Mouse (Mus musculus) kidney, postnatal 0 days (tissue): ENCODE data around the gene Lgr6. TPM values are rescaled to one million over a fixed set of nuclear protein-coding genes. Genes with fewer than 3 reads are reported as not detected.

Experiments
- ATAC-seq: fragments of 200-750 bp; cut with Nextera tagmentation; replicated peaks from 2 replicates; pipeline ENCODE4 v1.8.0; 2017; ENCODE audit warnings: low read depth, moderate number of reproducible peaks, moderate TSS enrichment, moderate library complexity; ENCODE audit not compliant: low FRiP score
- DNase-seq: peaks from one replicate; pipeline ENCODE4 v3.0.0-alpha.2; 2016; ENCODE audit warnings: low spot score
- H3K27ac ChIP-seq: fragments of 300-500 bp; sonication (generic); 2 replicates; pipeline ENCODE4 v1.5.1; 2014; ENCODE audit warnings: mild to moderate bottlenecking
- H3K27me3 ChIP-seq: fragments of 300-500 bp; sonication (generic); 2 replicates; pipeline ENCODE4 v1.6.1; 2014; ENCODE audit warnings: low read length, mixed read lengths; ENCODE audit not compliant: insufficient read depth
- H3K36me3 ChIP-seq: fragments of 300-500 bp; sonication (generic); 2 replicates; pipeline ENCODE4 v1.6.1; 2014; ENCODE audit warnings: low read length, mixed read lengths; ENCODE audit not compliant: insufficient read depth
- H3K4me1 ChIP-seq: fragments of 300-500 bp; sonication (generic); replicated peaks from 2 replicates; pipeline ENCODE4 v1.6.1; 2014; ENCODE audit warnings: antibody characterized with exemption, low read length, mixed read lengths; ENCODE audit not compliant: insufficient read depth
- H3K4me2 ChIP-seq: fragments of 300-500 bp; sonication (generic); 2 replicates; pipeline ENCODE4 v1.6.1; 2014; ENCODE audit warnings: mild to moderate bottlenecking, low read length, moderate library complexity, mixed read lengths
- H3K4me3 ChIP-seq: fragments of 300-500 bp; sonication (generic); replicated peaks from 2 replicates; pipeline ENCODE4 v1.5.1; 2014; ENCODE audit warnings: low read depth, low read length
- H3K9ac ChIP-seq: fragments of 300-500 bp; sonication (generic); 2 replicates; pipeline ENCODE4 v1.6.1; 2014; ENCODE audit warnings: low read depth, low read length
- H3K9me3 ChIP-seq: fragments of 300-500 bp; sonication (generic); replicated peaks from 2 replicates; pipeline ENCODE4 v1.6.1; 2016; ENCODE audit warnings: low read length, inconsistent platforms, mixed read lengths
- CTCF ChIP-seq: IDR thresholded peaks from 2 replicates; pipeline ENCODE4 v1.5.1; 2016; ENCODE audit warnings: antibody characterized with exemption, low read depth, mild to moderate bottlenecking, moderate library complexity
- WGBS: fragments of 180-500 bp; shearing (Covaris S2); extraction: QIAGEN DNeasy Blood & Tissue Kit; methylation state at CpG from one replicate; pipeline ENCODE4 v1.1.7; 2014; 5-methylcytosine and 5-hydroxymethylcytosine counted together
- polyA plus RNA-seq: library from polyadenylated mRNA; unstranded; fragments of >200 nt; fragmentation: Nextera tagmentation; extraction: Ambion mirVana; gene quantifications from 2 replicates; pipeline ENCODE4 v1.2.1, GENCODE M21; 2015

Lgr6 gene
- 0.83 and 0.88 TPM in 2 replicates for polyA plus RNA-seq

DNA sequence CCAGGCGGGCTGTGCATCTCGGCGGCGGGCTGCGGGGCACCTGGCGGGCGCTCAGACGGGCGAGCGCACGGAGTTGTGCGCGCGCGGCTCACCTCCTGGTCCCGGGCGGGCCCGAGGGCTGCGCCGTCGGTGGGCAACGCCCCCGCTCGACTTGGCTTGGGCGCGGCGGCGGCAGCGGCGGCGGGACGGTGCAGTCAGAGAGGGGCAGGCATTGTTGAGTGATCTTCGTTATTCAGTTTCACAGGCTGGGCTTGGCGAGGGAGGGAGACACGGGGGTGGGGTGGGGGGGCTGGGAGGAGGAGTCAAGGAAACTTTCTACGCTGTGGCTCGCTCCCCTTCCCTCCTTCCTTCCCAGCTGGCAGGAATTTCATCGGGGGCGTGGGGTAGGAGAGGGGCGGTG lies at the start of gene Lgr6:
Gene Lgr6, minus strand, starts transcription at position 153 of the 400 bp plus-strand sequence.
- Histone ChIP-seq H3K9ac (peak within 1 kb of the TSS; percentile 35; the same call in 1 of the 2 replicates), H3K4me1 (peaks cover 9% of the 10 kb centered on the region; the same call in 1 of the 2 replicates), H3K9me3 (no peaks in the 10 kb centered on the region), H3K27me3 (peaks cover 23% of the 10 kb centered on the region), H3K4me2 (peak within 1 kb of the TSS; percentile 69), H3K4me3 (peak within 1 kb of the TSS; percentile 37), H3K27ac (no peak within 1 kb of the TSS), H3K36me3 (no peaks in the 10 kb centered on the region)
- DNase-seq: peak; percentile 44
- no peak; the same call in 1 of the 2 replicates for ATAC-seq
- WGBS: 1% methylated on average over 30 of the region's 40 CpGs
- no peak for TF ChIP-seq CTCF

DNA sequence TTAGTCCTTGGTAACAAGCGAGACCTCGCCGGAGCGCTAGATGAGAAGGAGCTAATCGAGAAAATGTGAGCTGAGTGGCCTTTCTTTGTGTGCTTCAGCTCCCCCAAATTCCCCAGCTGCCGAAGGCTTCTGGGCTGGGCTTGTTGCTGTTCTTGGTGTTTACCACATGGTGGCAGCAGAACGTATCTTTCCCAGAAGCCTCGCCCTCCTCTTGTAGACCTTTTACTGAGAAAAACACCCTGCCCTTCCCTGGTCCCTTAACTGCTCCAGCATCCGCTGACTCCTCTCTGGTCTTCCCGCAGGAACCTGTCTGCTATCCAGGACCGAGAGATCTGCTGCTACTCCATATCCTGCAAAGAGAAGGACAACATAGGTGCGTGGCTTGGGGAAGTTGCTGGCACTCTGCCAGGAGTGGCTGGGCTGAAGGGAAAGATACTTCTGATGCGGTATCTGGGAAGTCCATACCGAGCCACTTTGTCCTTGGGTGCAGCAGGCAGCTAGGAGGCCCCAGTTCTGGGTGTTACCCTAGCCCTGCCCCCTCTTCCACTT lies 49.4 kb upstream of the Lgr6 start:
- DNase-seq: peak; percentile 97
- peaks cover 6% of the 10 kb centered on the region; the same call in 1 of the 2 replicates for H3K36me3 ChIP-seq
- no peaks in the 10 kb centered on the region for H3K9me3 ChIP-seq
- no peak overlapping the region for H3K4me3 ChIP-seq
- no peaks in the 10 kb centered on the region for H3K27me3 ChIP-seq
- 0 out of 2 replicates have a peak overlapping the region, but pooled peaks have one; percentile 10 for H3K9ac ChIP-seq
- peak; percentile 80 for TF ChIP-seq CTCF
- peak overlapping the region; percentile 43 for H3K4me2 ChIP-seq
- ATAC-seq: peak; percentile 75
- WGBS: under 1% methylated on average over 14 of the region's 14 CpGs
- H3K4me1 ChIP-seq: peaks cover 5% of the 10 kb centered on the region; the same call in 1 of the 2 replicates
- peak overlapping the region; percentile 2; the same call in 1 of the 2 replicates for H3K27ac ChIP-seq

DNA sequence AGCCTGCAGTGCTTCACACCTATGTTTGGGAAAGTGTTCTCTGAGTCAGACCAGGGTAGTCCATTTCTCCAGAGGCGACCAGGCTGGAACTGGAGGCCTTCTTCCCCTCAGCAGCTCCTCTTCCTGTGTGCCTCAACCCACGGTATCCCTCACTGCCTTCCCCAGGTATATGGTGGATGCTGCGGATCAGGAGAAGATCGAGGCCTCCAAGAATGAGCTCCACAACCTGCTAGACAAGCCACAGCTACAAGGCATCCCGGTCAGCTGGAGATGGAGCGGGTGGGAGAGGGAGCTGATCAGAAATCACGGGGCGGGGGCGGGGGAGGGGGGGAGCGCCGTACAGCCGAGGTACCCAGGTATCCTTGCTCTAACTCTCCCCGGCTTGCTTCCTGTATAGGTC lies 48.9 kb upstream of the Lgr6 start:
- DNase-seq (no peak), ATAC-seq (peak; percentile 19; the same call in 1 of the 2 replicates)
- Histone ChIP-seq H3K4me3 (no peak overlapping the region), H3K27me3 (no peaks in the 10 kb centered on the region), H3K9ac (0 out of 2 replicates have a peak overlapping the region, but pooled peaks have one; percentile 10), H3K4me2 (peak overlapping the region; percentile 43), H3K9me3 (no peaks in the 10 kb centered on the region), H3K36me3 (peaks cover 6% of the 10 kb centered on the region; the same call in 1 of the 2 replicates), H3K27ac (peak overlapping the region; percentile 2; the same call in 1 of the 2 replicates), H3K4me1 (peaks cover under 1% of the 10 kb centered on the region; the same call in 1 of the 2 replicates)
- no peak for TF ChIP-seq CTCF
- WGBS: 29% methylated on average over 13 of the region's 13 CpGs

DNA sequence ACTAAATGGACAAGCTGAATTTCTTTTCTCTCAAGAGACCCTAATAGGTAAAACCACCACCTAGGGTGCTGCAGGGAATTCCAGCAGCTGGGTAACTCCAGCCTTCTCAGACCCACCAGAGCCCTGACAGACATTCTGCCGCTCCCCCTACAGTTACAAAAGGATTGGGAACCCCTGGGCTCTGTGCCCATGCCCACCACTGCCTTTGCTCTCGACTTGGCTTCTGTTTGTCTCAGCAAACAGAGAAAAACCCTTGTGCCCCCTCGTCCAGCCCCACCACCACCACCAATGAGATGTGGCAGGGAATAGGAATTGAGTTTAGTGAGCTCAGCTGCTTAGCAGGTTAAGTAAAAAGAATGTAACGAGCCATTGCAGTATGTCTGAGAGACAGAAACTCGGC lies 43.9 kb upstream of the Lgr6 start:
- DNase-seq (no peak), ATAC-seq (no peak)
- no peak for TF ChIP-seq CTCF
- no peak overlapping the region for H3K4me3 ChIP-seq
- H3K36me3 ChIP-seq: no peaks in the 10 kb centered on the region
- H3K9me3 ChIP-seq: no peaks in the 10 kb centered on the region
- H3K27ac ChIP-seq: no peak overlapping the region
- no peak overlapping the region for H3K9ac ChIP-seq
- H3K4me1 ChIP-seq: peaks cover 6% of the 10 kb centered on the region; the same call in 1 of the 2 replicates
- 70% methylated on average over 5 of the region's 5 CpGs for WGBS
- H3K4me2 ChIP-seq: no peak overlapping the region
- H3K27me3 ChIP-seq: no peaks in the 10 kb centered on the region

DNA sequence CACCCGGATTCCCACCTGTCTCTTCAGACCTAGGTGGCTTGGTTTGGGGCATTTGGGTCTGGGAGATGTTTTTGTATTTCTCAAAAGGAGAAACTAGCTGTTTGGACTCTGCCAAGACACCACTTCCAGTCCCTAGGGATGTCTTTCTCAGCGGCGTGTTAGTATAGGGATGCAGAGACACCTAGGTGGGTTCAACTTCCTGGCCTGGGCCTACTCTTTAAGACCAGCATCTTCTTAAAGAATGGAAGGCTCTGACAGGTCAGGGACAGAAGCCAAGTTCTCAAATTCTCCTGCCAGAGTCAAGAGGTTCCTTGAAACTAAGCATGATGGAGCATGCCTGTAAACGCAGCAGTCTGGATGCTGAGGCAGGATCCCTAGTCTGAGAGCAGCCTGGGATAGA lies 43.4 kb upstream of the Lgr6 start:
- Histone ChIP-seq H3K9me3 (no peaks in the 10 kb centered on the region), H3K4me3 (no peak overlapping the region), H3K4me1 (0 out of 2 replicates have a peak, but pooled peaks cover 6% of the 10 kb centered on the region), H3K27ac (no peak overlapping the region), H3K27me3 (no peaks in the 10 kb centered on the region), H3K9ac (0 out of 2 replicates have a peak overlapping the region, but pooled peaks have one; percentile 95), H3K4me2 (peak overlapping the region; percentile 77), H3K36me3 (no peaks in the 10 kb centered on the region)
- ATAC-seq (no peak), DNase-seq (no peak)
- TF ChIP-seq CTCF: no peak
- WGBS: 61% methylated on average over 4 of the region's 4 CpGs

DNA sequence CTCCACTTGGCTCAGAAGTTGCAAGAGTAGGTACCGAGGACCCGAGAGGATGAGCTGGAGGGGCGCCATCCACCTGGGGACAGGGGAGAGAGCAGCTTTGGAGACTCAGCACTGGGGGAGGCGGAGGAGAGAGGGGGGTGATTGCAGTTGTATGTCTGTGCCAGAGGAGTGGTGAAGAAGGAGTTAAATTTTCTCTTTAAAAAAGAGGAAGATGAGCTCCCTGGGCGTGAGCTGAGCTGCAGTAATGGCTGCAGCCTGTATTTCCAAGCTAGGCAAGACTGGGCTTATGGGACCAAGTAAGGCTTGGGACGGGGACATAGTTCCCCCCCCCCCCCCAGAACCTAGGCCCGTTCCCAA lies 42.6 kb upstream of the Lgr6 start:
- H3K27ac ChIP-seq: peak overlapping the region; percentile 91
- no peak for TF ChIP-seq CTCF
- no peak; the same call in 1 of the 2 replicates for ATAC-seq
- H3K4me2 ChIP-seq: peak overlapping the region; percentile 77
- 0 out of 2 replicates have a peak, but pooled peaks cover 6% of the 10 kb centered on the region for H3K4me1 ChIP-seq
- no peaks in the 10 kb centered on the region for H3K9me3 ChIP-seq
- 2% methylated on average over 7 of the region's 7 CpGs for WGBS
- H3K9ac ChIP-seq: peak overlapping the region; percentile 95
- no peaks in the 10 kb centered on the region for H3K36me3 ChIP-seq
- peak; percentile 47 for DNase-seq
- no peaks in the 10 kb centered on the region for H3K27me3 ChIP-seq
- H3K4me3 ChIP-seq: peak overlapping the region; percentile 99
